Mouse (Mus musculus): ENCODE data around the gene Cfap97d2. TPM values are rescaled to one million over a fixed set of nuclear protein-coding genes. Genes with fewer than 3 reads are reported as not detected.

Gene Cfap97d2
- polyA plus RNA-seq, 1 experiment = not detected

- Histone ChIP-seq H3K9me3 (ENCODE audit: control insufficient read depth, low read length) (no peaks in the 10 kb centered on the region), H3K36me3 (ENCODE audit: control insufficient read depth) (no peaks in the 10 kb centered on the region), H3K27me3 (ENCODE audit: control insufficient read depth) (peaks cover 11% of the 10 kb centered on the region), H3K4me3 (replicated peaks) (no peak overlapping the region), H3K4me1 (ENCODE audit: control insufficient read depth) (peaks cover 49% of the 10 kb centered on the region)
- no peak for TF ChIP-seq GATA1 (IDR thresholded peaks at IDR 0.05; ENCODE audit: low read length)
- no peak for TF ChIP-seq TAL1 (IDR thresholded peaks at IDR 0.05; ENCODE audit: low read length)
Measured at GRCm38 (mm10) chr8:13671246-13672003, 34.3 kb upstream of the Cfap97d2 start.

- Histone ChIP-seq H3K36me3 (ENCODE audit: control insufficient read depth) (no peaks in the 10 kb centered on the region), H3K27me3 (ENCODE audit: control insufficient read depth) (peaks cover 16% of the 10 kb centered on the region), H3K4me1 (ENCODE audit: control insufficient read depth) (peaks cover 65% of the 10 kb centered on the region), H3K9me3 (ENCODE audit: control insufficient read depth, low read length) (no peaks in the 10 kb centered on the region), H3K4me3 (replicated peaks) (no peak overlapping the region)
- TF ChIP-seq TAL1 (IDR thresholded peaks at IDR 0.05; ENCODE audit: low read length) = no peak
- no peak for TF ChIP-seq GATA1 (IDR thresholded peaks at IDR 0.05; ENCODE audit: low read length)
Measured at GRCm38 (mm10) chr8:13673215-13673614, 32.5 kb upstream of the Cfap97d2 start.

GRCm38 (mm10) chr8:13674294-13675010 lies 31.2 kb upstream of the Cfap97d2 start:
- Histone ChIP-seq H3K4me1 (ENCODE audit: control insufficient read depth) (peaks cover 70% of the 10 kb centered on the region), H3K27me3 (ENCODE audit: control insufficient read depth) (peaks cover 16% of the 10 kb centered on the region), H3K4me3 (replicated peaks) (no peak overlapping the region), H3K36me3 (ENCODE audit: control insufficient read depth) (no peaks in the 10 kb centered on the region), H3K9me3 (ENCODE audit: control insufficient read depth, low read length) (no peaks in the 10 kb centered on the region)
- no peak for TF ChIP-seq GATA1 (IDR thresholded peaks at IDR 0.05; ENCODE audit: low read length)
- no peak for TF ChIP-seq TAL1 (IDR thresholded peaks at IDR 0.05; ENCODE audit: low read length)

GRCm38 (mm10) chr8:13675121-13675520 lies 30.6 kb upstream of the Cfap97d2 start:
- Histone ChIP-seq H3K36me3 (ENCODE audit: control insufficient read depth) (no peaks in the 10 kb centered on the region), H3K4me1 (ENCODE audit: control insufficient read depth) (peaks cover 69% of the 10 kb centered on the region)

GRCm38 (mm10) chr8:13675524-13675923 lies 30.2 kb upstream of the Cfap97d2 start:
- peaks cover 66% of the 10 kb centered on the region for H3K4me1 ChIP-seq (ENCODE audit: control insufficient read depth)
- peaks cover 18% of the 10 kb centered on the region for H3K27me3 ChIP-seq (ENCODE audit: control insufficient read depth)
- H3K4me3 ChIP-seq (replicated peaks) = peak overlapping the region; percentile 74
- H3K36me3 ChIP-seq (ENCODE audit: control insufficient read depth) = no peaks in the 10 kb centered on the region
- H3K9me3 ChIP-seq (ENCODE audit: control insufficient read depth, low read length) = no peaks in the 10 kb centered on the region
- no peak for TF ChIP-seq GATA1 (IDR thresholded peaks at IDR 0.05; ENCODE audit: low read length)
- no peak for TF ChIP-seq TAL1 (IDR thresholded peaks at IDR 0.05; ENCODE audit: low read length)

More at GRCm38 (mm10) chr8:13675121-13675520, 30.6 kb upstream of the Cfap97d2 start:
- TF ChIP-seq GATA1 (IDR thresholded peaks at IDR 0.05; ENCODE audit: low read length) (no peak), TAL1 (IDR thresholded peaks at IDR 0.05; ENCODE audit: low read length) (no peak)
- Histone ChIP-seq H3K27me3 (ENCODE audit: control insufficient read depth) (peaks cover 16% of the 10 kb centered on the region), H3K9me3 (ENCODE audit: control insufficient read depth, low read length) (no peaks in the 10 kb centered on the region), H3K4me3 (replicated peaks) (no peak overlapping the region)

GRCm38 (mm10) chr8:13676302-13676700 lies 29.4 kb upstream of the Cfap97d2 start:
- TF ChIP-seq TAL1 (IDR thresholded peaks at IDR 0.05; ENCODE audit: low read length) (no peak), GATA1 (IDR thresholded peaks at IDR 0.05; ENCODE audit: low read length) (no peak)
- Histone ChIP-seq H3K27me3 (ENCODE audit: control insufficient read depth) (peaks cover 18% of the 10 kb centered on the region), H3K4me3 (replicated peaks) (peak overlapping the region; percentile 74), H3K9me3 (ENCODE audit: control insufficient read depth, low read length) (no peaks in the 10 kb centered on the region), H3K36me3 (ENCODE audit: control insufficient read depth) (no peaks in the 10 kb centered on the region), H3K4me1 (ENCODE audit: control insufficient read depth) (peaks cover 59% of the 10 kb centered on the region)

- H3K4me1 ChIP-seq (ENCODE audit: control insufficient read depth) = peaks cover 53% of the 10 kb centered on the region
- no peaks in the 10 kb centered on the region for H3K36me3 ChIP-seq (ENCODE audit: control insufficient read depth)
- TF ChIP-seq GATA1 (IDR thresholded peaks at IDR 0.05; ENCODE audit: low read length) (no peak), TAL1 (IDR thresholded peaks at IDR 0.05; ENCODE audit: low read length) (no peak)
- H3K27me3 ChIP-seq (ENCODE audit: control insufficient read depth) = peaks cover 18% of the 10 kb centered on the region
- peak overlapping the region; percentile 74 for H3K4me3 ChIP-seq (replicated peaks)
- H3K9me3 ChIP-seq (ENCODE audit: control insufficient read depth, low read length) = no peaks in the 10 kb centered on the region
Measured at GRCm38 (mm10) chr8:13676701-13677412, 28.8 kb upstream of the Cfap97d2 start.

GRCm38 (mm10) chr8:13677413-13677883 lies 28.2 kb upstream of the Cfap97d2 start, which contains the start of gene Rasa3:
Rasa3 (minus strand) TSS chr8:13677603.
- H3K27me3 ChIP-seq (ENCODE audit: control insufficient read depth) = peaks cover 18% of the 10 kb centered on the region
- H3K4me1 ChIP-seq (ENCODE audit: control insufficient read depth) = peaks cover 48% of the 10 kb centered on the region
- TF ChIP-seq TAL1 (IDR thresholded peaks at IDR 0.05; ENCODE audit: low read length) = no peak
- TF ChIP-seq GATA1 (IDR thresholded peaks at IDR 0.05; ENCODE audit: low read length) = no peak
- no peaks in the 10 kb centered on the region for H3K36me3 ChIP-seq (ENCODE audit: control insufficient read depth)
- H3K4me3 ChIP-seq (replicated peaks) = peak within 1 kb of the TSS; percentile 74
- no peaks in the 10 kb centered on the region for H3K9me3 ChIP-seq (ENCODE audit: control insufficient read depth, low read length)

Measured in erythroblast, embryonic 14.5 days (primary cell).